Mouse (Mus musculus) spleen, adult 2 months (tissue): Measurements from ENCODE around the gene Ppara.

Source experiments
- CTCF ChIP-seq: fragments of 200-500 bp; IDR thresholded peaks from 2 replicates; pipeline ENCODE4 v1.5.1; 2011; ENCODE audit warnings: mild to moderate bottlenecking, inconsistent platforms; ENCODE audit not compliant: insufficient read depth, insufficient read length, insufficient replicate concordance; ENCODE audit errors: extremely low read depth
- POLR2A ChIP-seq: fragments of 200-500 bp; IDR thresholded peaks from 2 replicates; pipeline ENCODE4 v1.6.1; 2011; ENCODE audit warnings: low read depth, low read length, inconsistent platforms

DNA sequence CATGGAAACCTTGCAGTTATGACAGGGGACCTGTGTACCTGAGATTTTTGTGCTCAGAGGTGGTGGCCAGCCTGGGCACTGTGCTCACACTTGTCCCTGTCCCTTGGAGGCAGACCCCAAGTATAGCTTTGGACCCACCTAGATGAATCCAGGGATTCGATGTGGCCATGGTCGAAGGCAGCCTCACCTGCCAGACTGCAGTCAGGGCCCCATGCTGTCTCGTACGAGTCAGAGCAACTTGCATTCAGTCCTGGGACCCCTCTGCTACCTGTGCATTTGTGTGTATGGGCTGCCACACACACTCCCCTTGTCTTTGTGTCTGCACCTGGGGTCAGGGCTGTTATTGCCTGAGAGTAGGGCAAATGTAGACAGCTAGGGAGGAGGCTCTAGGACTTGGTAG lies 39.5 kb upstream of the Ppara start:
- TF ChIP-seq CTCF, result no peak
- no peak for TF ChIP-seq POLR2A
